Mouse (Mus musculus) C2C12 (cell line): Measurements from ENCODE around the gene Ror1.

Experiments
- CEBPB ChIP-seq: IDR thresholded peaks from one replicate; pipeline ENCODE4 v1.6.1; 2011; ENCODE audit warnings: low read depth, mild to moderate bottlenecking, control low read depth, moderate library complexity
- CTCF ChIP-seq: IDR thresholded peaks from one replicate; pipeline ENCODE4 v1.5.1; 2011; ENCODE audit not compliant: control insufficient read depth, insufficient read depth, insufficient read length
- MAX ChIP-seq: IDR thresholded peaks from one replicate; pipeline ENCODE4 v1.6.1; 2011; ENCODE audit warnings: mild to moderate bottlenecking, control low read depth
- MYOG ChIP-seq: IDR thresholded peaks from one replicate; pipeline ENCODE4 v1.6.1; 2011; ENCODE audit not compliant: control insufficient read depth, insufficient read length; ENCODE audit errors: extremely low read depth
- USF1 ChIP-seq: IDR thresholded peaks from one replicate; pipeline ENCODE4 v1.6.1; 2011; ENCODE audit warnings: low read depth, mild to moderate bottlenecking, control low read depth, moderate library complexity

- TF ChIP-seq CTCF = no peak
- TF ChIP-seq USF1 = no peak
- TF ChIP-seq MYOG = no peak
- no peak for TF ChIP-seq CEBPB
- TF ChIP-seq MAX = no peak
These were observed 146.6 kb downstream of the Ror1 start for GRCm38 (mm10) chr4:100242061-100242756.
